Mouse (Mus musculus): ENCODE measurements around the gene Itgae.

- TF ChIP-seq CTCF (IDR thresholded peaks at IDR 0.05; ENCODE audit: extremely low read depth, insufficient read length, insufficient replicate concordance, low read depth, low read length), result no peak
- TF ChIP-seq POLR2A (IDR thresholded peaks at IDR 0.05; ENCODE audit: low read depth, low read length), result no peak
These were observed 18.0 kb downstream of the Itgae start for GRCm38 (mm10) chr11:73108195-73108897.

All from small intestine, adult 2 months (tissue).